Mouse (Mus musculus): ENCODE data around the gene Nrxn3. TPM values are rescaled to one million over a fixed set of nuclear protein-coding genes. Genes with fewer than 3 reads are reported as not detected.

The Nrxn3 gene
- total RNA-seq, 2 experiments from 2014 or later = 214 to 265 TPM

DNA sequence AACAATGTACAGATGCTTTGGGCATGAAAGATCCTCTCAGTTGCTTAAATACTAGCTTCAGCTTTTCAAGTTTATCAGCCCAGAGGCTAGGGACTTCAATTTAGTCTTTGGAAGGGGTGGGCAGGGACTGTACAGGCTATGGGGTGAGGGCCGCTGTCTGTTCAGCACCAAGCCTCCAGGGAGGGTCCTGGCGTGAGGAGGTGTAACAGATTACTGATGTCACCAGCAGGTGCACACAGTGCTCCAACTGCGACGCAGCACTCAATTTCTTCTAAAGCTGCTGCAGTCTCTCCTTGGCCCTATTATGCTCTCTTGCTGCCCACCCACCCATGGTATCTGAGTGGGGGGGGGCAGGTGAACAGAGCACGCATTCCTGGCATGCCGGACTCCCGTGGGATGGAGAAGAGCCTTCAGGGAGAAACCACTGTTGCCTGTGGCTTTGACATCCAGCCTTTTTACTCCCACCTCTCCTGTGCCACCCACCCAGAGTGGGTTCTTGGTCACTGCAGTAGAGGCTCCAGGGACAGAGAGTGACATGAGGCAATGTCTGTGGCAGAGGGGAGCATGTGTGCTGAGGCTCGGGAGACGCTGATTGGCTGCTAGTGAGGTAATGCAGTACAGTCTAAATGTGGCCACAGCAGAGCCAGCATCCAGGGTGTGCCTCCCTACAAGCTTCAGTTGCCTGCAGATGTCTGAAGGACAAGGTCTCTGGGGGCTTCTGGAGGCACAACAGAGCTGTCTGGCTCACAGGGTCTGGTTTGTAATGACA is 406.6 kb downstream of the Nrxn3 start:
- DNase-seq (ENCODE audit: low spot score in 2 of 2) = peak; percentile 75 to 79
- intact Hi-C loops (cut with DNase I) = no loop called here

DNA sequence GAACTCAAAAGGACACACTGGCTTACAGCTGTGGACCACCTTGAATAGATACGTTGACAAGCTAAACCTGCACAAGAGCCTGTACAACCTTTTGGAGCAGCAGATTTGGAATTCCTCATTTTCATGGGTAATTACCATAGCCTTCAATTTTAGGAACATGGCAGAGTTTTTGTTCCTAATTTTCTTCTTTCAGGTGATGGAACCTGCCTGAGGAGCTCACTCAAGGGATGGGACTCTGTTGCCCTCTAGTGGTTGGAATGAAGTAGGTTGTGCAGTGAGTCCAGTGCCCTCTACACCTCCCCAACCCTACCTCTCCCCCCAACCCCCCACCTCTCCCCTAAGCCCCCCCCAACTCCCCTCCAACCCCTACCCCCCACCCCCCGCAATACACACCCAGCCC is 411.7 kb downstream of the Nrxn3 start:
- intact Hi-C loops (cut with DNase I) = no loop called here
- no peak for DNase-seq (ENCODE audit: low spot score in 2 of 2)

DNA sequence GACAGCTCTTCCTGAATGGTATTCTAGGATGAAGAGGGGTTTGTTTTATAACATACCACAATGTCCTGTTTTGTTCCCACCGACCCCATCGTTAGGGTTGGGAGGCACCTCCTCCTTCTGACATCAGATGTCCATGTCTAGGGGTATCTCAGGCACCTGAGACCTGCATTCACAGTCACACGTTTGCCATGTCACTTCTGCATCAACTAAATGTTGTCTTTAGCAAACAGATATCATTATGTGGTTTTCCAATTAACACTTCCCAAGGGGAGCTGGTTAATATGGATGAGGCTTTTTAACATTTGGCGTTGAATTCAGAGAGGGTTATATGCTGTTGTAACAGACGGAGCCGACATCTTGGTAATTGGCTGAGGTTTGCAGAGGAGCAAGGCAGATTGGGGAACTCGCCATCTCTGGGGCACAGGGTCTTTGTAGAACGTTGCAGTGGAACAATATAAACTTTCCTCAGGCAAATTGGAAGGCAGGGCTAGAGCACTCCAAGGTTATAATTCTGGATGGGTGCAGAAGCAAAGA is 412.2 kb downstream of the Nrxn3 start:
- intact Hi-C loops (cut with DNase I) = no loop called here
- no peak for DNase-seq (ENCODE audit: low spot score in 2 of 2)

DNA sequence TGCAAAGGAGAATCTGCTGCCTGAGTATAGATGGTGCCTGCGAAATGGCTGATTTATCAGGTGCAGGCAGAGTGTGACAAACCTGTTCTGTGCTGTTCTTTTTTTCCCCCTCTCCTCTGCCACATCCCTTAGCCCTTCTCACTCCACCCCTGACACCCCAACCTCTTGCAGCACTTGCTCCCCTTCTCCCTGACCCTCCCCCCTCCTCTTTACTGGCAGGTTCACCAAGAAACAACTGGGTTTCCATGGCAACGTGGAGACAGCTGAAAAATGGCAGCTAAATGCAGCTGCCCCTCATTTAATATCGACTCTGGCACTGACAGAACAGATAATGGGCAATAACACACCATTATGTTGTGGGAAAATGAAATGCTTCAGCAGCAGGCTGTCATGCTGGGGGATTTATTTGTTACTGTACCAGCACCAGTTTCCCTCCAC is 426.3 kb downstream of the Nrxn3 start:
- no peak for DNase-seq (ENCODE audit: low spot score in 2 of 2)
- intact Hi-C loops (cut with DNase I) = no loop called here

DNA sequence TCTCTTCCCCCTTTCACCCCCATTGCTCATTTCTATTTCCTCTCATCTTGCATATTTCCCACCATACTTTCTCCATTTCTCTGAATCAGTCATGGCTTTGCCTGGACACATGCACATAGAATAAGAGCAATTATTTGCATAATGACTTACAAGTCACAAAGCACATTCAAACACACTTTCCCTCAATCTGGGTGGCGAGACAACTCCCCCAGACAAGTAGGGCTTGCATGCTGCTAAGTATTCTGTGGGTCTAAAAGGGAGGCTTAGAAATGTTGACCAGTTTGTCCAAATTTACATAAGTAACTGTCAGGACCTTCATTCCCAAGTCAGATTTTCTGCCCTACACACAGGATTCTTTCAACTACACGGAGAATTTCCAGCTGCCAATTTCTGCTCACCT is 426.8 kb downstream of the Nrxn3 start:
- intact Hi-C loops (cut with DNase I) = no loop called here
- no peak for DNase-seq (ENCODE audit: low spot score in 2 of 2)

DNA sequence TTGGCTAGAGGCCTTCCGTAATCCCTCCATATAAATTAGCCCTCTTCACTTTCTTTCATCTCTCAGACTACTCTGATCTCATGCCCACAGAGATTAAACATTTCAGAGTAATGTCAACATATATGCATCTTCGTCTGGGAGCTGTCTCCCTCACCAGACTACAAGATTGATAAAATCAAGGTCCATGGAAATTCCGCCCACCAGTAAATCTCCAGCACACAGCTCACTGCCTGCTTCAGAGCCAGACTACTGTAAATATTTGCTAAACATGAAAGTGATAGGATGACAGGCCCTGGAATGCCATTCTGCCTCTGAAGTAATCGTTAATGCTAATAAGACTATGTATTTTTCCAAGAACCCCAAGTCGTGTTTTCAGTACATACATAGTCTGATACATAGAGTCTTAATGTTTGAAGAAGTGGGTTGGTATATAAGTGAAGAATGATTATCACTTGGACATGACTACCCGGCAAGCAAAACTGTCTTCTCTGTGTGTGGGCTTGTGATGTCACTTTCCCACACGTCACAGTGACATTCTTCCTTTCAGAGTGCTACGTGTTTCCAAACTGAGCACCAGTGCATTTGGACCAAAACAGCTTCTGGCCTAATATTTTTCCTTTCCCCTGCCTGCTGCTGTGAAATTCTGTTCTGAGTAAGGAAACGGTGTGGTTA is 433.5 kb downstream of the Nrxn3 start:
- no peak for DNase-seq (ENCODE audit: low spot score in 2 of 2)
- intact Hi-C loops (cut with DNase I) = no loop called here

DNA sequence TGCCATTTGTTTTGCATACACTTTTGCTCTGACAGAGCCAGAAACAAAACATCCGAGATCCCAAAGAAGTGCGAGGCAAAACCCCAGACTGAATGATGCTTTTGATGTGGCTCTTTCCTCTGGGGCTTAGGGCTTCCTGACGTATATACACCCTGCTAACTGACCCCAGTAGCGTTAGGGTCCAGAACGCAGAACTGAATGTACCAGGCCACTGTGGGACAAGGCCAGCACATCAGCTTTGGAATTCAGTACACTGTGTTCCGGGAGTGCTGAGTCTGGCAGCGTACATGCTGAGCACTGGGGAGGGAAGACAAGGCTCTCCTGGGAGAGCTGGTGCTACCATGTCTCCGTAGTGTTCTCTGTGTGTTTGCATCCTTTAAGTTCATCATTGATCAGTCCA is 436.7 kb downstream of the Nrxn3 start:
- intact Hi-C loops (cut with DNase I) = no loop called here

DNA sequence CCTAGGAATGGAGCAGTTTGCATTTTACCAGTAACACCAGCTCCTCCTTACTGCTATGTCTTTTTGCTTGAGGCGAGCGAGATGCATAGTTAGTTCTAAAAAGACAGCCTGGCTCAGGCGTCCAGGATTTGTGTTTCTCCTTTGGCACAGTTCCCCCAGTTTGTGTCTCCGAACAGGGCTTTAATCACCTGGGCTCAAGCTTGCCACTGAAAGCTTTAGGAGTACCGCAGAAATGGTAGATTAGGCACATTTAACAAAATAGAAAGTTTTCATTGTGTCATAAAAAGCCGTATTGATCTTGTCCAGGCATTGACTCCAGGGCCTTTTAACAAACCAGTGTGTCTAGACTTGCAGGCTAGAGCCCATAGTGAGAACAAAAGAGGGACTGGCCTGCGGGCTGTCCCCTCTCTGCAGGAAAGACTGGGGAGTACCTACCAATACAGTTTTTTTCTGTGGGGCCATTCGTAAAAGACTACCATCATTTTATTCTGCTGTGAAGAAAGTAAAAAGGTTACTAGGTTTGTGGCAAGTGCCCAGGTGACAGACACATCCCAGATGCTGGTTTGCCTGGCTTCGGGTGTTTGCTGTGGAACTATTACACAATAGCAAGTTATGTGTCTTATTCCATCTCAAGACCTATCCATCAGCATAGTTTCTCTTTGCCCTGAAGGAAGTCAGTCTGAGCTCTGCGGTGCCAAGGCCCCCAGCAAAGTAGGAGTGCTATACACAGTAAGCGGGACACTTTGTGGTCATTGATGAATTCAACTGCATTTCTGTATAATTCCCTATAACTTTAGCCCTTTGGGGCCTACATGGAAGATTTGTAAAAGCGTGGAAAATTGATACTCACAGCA is 451.9 kb downstream of the Nrxn3 start:
- intact Hi-C loops (cut with DNase I) = no loop called here

More for the DNA sequence above, 436.7 kb downstream of the Nrxn3 start:
- DNase-seq (ENCODE audit: low spot score in 2 of 2) = no peak

DNA sequence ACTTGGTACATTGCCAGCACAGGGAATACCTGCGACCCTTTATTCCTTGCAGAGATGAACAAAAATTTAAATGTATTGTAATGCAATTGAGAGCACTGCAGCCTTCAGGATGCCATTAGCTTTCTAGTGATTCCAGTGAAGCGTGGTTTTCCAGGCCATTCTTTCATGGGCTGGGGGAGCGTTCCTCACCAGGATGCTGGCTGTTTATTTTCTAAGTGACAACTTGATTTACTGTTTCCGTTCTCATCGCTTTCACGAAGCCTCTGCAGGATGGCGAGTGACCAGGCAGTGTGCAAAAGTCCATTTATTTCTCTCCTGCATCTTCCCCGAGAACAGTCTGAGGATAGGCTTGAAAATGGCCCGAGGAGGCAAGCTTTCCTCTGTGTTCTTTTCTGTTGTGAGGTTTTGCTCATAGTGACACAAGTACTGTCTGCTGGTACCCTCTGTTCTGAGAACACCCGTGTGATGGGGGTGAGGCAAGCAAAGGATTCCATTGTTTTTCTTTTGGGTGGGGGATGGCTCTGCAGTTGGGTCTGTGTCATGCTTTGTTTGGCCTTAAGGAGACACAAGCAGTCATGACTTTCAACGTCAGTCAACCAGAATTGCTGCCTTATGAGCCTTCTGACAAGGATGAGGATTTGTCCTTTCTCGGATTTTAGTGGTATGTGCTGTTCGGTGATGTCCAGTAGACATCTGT is 457.4 kb downstream of the Nrxn3 start:
- DNase-seq (ENCODE audit: low spot score in 2 of 2) = no peak
- intact Hi-C loops (cut with DNase I) = no loop called here

More for the DNA sequence above, 451.9 kb downstream of the Nrxn3 start:
- DNase-seq (ENCODE audit: low spot score in 2 of 2) = no peak

DNA sequence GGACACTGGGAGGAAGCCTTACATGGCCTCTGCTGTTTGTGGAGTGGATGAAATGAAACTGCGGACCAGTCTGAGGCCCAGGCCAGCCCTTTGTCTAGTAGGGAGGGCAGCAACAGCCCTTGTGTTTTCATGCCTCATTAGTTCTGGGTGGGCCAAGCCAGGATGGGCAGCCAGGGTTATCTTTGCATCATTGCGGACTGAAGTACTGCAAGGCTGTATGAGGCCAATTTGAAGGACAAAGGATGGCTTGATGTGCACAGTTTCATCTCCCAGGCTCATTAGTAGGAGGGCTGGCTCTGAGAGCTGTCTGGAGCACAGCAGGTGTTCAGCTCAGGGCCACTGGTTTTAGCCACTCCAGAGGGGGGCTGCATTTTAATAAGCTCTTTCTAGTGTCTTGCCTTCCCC is 458.5 kb downstream of the Nrxn3 start:
- intact Hi-C loops (cut with DNase I) = no loop called here
- no peak for DNase-seq (ENCODE audit: low spot score in 2 of 2)

DNA sequence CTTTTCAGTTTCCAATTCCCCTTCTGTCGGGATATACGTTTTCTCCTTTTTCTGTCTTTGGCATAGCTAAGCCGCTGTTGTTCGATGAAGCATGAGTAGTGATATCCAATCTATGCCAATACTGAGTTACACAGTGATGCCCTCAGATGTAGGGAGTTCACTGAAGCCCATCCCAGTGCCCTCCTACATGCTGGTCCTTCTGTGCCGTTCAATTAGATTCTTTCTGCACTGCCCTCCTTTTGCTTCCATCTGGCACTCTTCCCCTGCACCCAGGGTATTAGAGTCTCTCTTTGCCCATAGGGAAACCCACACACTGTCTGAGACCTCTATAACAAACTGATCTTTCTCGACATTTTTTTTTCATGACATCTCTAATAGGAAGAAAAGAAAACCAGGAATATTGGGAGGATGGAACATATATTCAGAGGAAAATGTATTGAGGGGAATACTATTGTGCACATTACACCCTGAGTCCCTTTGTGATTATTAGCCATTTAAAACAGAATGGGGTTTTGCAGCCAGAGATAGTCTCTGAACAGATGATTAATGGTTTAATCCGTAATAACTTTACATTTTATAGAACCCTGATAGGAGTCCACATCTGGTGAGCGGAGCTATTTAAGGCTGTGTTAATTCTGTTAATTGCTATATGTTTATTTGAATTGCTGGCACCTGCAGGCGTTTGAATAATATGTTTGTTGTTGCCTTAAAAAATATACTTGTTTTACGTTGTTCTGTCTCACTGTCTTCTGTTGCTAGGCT is 476.3 kb downstream of the Nrxn3 start:
- DNase-seq (ENCODE audit: low spot score in 2 of 2) = no peak
- intact Hi-C loops (cut with DNase I) = no loop called here

DNA sequence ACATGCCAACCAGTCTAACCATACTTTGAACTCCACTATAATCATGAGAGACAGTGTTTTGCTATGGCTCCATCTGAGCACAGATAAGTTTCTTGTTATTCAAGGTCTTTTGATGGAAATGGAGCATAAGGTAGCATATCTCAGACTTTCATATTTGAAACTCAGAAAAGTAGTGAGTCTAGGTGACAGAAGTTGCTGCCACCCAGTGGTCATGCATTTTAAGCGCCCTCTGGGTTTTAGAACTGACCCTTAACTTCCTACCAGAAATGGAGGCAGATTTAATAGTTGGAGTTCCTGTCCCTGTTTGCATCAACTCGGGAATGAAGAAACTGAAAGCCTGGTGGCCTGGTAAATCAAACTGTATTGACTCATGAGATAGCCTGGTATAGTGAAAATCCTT is 488.9 kb downstream of the Nrxn3 start:
- intact Hi-C loops (cut with DNase I) = no loop called here
- no peak for DNase-seq (ENCODE audit: low spot score in 2 of 2)

DNA sequence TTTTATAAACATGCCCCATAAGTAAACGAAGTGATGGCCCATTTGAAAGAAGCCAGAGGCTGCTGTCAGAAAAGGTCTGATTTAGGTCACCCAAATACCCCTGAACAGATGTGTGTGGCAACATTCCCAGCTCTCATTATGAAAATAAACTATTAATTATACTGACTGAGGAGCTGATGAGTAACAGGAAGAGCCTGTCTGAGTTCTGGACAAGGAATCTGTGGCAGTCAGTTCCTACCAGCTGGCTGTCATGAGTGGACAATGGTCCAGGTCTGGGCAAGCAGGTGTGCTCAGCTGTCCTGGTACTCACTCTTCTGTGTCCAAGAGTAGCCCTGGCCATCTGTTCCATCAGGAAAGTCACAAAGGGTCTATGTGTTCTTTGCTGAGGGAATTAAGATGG is 517.1 kb downstream of the Nrxn3 start:
- DNase-seq (ENCODE audit: low spot score in 2 of 2) = no peak
- intact Hi-C loops (cut with DNase I) = no loop called here

DNA sequence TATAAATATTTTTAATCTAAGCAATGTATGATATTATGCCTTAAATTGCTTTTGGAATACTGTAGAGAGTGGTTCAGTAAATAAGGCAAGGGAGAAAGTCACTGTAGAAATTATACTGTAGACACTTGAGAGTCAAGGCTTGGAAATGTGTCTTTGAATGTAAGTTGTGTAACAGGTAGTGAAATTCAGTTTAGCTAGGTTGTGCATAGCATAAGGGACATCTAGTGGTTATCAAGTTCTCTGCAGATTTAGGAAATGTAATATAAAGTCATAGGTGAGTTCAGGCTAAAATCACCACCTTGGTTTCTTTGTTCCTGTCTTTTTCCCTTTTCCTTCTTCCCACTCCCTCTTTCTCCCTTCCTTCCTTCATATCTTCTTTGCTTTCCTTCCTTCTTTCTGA is 518.9 kb downstream of the Nrxn3 start:
- intact Hi-C loops (cut with DNase I) = no loop called here
- DNase-seq (ENCODE audit: low spot score in 2 of 2) = no peak

DNA sequence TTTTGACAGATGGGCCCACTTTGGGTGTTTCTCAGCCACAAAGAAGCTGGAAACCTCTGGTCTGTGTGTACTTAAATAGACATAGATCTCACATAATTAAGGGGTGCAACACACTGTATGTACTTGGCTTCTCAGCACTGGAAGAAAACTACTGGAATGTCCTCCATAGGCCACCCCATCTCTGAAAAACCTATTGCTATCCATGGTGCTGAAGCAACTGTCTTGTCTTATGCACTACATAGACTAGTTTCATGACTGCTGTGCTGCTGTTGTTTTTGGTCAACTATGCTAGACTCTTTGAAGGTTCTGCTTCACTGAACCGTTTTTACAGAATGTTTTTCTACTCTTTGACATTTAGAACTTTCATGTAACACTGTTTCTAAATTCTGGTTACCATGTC is 519.8 kb downstream of the Nrxn3 start:
- DNase-seq (ENCODE audit: low spot score in 2 of 2) = no peak
- intact Hi-C loops (cut with DNase I) = no loop called here

DNA sequence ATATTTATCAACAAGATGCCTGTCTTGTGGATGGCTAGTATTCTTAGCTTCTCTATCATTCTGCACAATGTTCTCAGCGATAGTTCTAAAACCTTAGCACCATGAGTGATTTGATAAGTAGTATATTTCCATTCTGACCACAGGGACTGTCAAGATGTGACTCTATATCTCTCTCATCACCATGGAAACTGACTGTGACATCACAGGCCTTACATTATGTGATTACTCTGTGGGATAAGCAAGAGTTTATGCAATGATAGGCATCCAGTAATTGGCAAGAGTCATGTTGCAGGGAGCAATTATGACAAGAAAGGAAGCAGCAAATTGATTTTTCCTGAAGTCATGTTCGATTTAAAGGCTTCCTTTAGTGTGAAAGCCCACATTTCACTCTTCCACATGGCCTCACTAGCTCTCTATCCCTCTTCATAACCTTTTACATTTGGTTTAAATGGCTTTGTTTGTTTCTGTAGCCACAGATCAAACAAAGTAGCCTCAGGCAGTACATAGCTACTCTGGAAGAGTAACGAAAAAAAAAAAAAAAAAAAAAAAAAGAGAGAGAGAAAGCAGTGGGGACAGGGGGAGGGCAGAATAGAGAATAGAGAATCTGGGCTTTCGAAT is 532.7 kb downstream of the Nrxn3 start:
- intact Hi-C loops (cut with DNase I) = no loop called here
- DNase-seq (ENCODE audit: low spot score in 2 of 2) = no peak

DNA sequence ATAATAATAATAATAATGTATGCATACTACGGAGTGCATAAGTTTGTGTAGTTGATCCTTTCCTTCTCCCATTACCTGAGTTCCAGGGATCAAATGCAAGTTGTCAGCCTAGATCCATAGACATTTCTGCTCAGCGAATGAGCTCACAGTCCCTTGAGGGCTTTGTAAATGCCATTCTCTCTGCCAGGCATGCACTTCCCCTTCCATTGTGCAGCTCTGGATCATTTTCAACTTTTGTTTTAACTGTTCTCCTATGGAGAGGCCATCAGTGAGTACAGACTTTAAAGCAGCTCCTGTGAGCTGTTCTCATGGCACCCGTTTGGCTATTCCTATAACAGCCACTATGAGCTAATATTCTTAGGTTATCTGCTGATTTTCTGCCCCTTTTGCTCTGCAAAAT is 536.2 kb downstream of the Nrxn3 start:
- intact Hi-C loops (cut with DNase I) = no loop called here
- no peak for DNase-seq (ENCODE audit: low spot score in 2 of 2)

DNA sequence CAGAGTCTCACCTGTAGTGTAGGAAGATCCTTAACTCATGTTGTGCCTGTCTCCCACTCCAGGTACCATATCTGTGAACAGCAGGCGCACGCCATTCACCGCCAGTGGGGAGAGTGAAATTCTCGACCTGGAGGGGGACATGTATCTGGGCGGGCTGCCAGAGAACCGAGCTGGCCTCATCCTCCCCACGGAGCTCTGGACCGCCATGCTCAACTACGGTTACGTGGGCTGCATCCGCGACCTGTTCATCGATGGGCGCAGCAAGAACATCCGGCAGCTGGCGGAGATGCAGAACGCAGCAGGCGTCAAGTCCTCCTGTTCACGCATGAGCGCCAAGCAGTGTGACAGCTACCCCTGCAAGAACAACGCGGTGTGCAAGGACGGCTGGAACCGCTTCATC is 537.4 kb downstream of the Nrxn3 start:
- intact Hi-C loops (cut with DNase I) = no loop called here
- no peak for DNase-seq (ENCODE audit: low spot score in 2 of 2)

DNA sequence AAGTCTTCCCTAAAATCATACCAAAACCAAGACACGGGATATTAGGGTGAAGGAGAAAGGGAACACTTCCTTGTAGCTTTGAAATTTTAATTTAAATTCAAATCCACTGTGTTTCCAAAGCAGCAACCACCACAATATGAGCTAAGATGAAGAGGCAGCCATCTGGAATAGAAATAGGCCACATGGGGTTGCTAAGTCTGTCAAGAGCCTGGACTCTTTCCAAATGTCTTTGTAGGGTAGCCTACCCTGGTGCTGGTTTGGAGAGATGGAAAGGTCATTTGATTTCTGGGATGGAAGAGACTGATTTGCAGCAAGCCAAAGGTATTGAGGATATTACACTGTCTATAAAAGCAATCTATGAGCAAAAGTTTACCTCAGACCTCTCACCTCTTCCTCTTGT is 539.6 kb downstream of the Nrxn3 start:
- DNase-seq (ENCODE audit: low spot score in 2 of 2) = no peak
- intact Hi-C loops (cut with DNase I) = no loop called here

Data from left cerebral cortex, postnatal 36 days (tissue).